Mouse (Mus musculus) limb, embryonic 11.5 days (tissue): Measurements from ENCODE around the gene Trmt61a. TPM values are rescaled to one million over a fixed set of nuclear protein-coding genes. Genes with fewer than 3 reads are reported as not detected.

Source experiments
- ATAC-seq: fragments of 200-750 bp; cut with Nextera tagmentation; 2 replicates; pipeline ENCODE4 v1.8.0; 2017; ENCODE audit warnings: low read depth; ENCODE audit not compliant: insufficient number of reproducible peaks, low FRiP score, low TSS enrichment
- DNase-seq: peaks from one replicate; pipeline ENCODE4 v3.0.0-alpha.2; 2015; ENCODE audit warnings: low spot score
- H3K27ac ChIP-seq: fragments of 300-500 bp; sonication (generic); replicated peaks from 2 replicates; pipeline ENCODE4 v1.5.1; 2014; ENCODE audit warnings: low read depth, mild to moderate bottlenecking, low read length
- H3K27me3 ChIP-seq: fragments of 300-500 bp; sonication (generic); 2 replicates; pipeline ENCODE4 v1.6.1; 2014; ENCODE audit warnings: mild to moderate bottlenecking, low read length, mixed read lengths; ENCODE audit not compliant: control insufficient read depth, insufficient read depth
- H3K36me3 ChIP-seq: fragments of 300-500 bp; sonication (generic); 2 replicates; pipeline ENCODE4 v1.6.1; 2014; ENCODE audit warnings: mild to moderate bottlenecking, low read length, moderate library complexity, mixed read lengths; ENCODE audit not compliant: control insufficient read depth, insufficient read depth
- H3K4me1 ChIP-seq: fragments of 300-500 bp; sonication (generic); 2 replicates; pipeline ENCODE4 v1.6.1; 2014; ENCODE audit warnings: low read length, mixed read lengths; ENCODE audit not compliant: control insufficient read depth, insufficient read depth
- H3K4me2 ChIP-seq: fragments of 300-500 bp; sonication (generic); 2 replicates; pipeline ENCODE4 v1.6.1; 2014; ENCODE audit warnings: low read depth, mild to moderate bottlenecking, moderate library complexity; ENCODE audit not compliant: severe bottlenecking
- H3K4me3 ChIP-seq: fragments of 300-500 bp; sonication (generic); 2 replicates; pipeline ENCODE4 v1.5.1; 2014; ENCODE audit warnings: low read depth, low read length
- H3K9ac ChIP-seq: fragments of 300-500 bp; sonication (generic); 2 replicates; pipeline ENCODE4 v1.6.1; 2014; ENCODE audit warnings: mild to moderate bottlenecking, low read length
- H3K9me3 ChIP-seq: fragments of 300-500 bp; sonication (generic); 2 replicates; pipeline ENCODE4 v1.6.1; 2016; ENCODE audit warnings: low read length; ENCODE audit not compliant: control insufficient read depth
- WGBS: fragments of 180-500 bp; shearing (Covaris S2); extraction: QIAGEN DNeasy Blood & Tissue Kit; methylation state at CpG from one replicate; pipeline ENCODE4 v1.1.7; 2014; 5-methylcytosine and 5-hydroxymethylcytosine counted together
- polyA plus RNA-seq: library from polyadenylated mRNA; unstranded; fragments of >200 nt; fragmentation: Nextera tagmentation; extraction: Ambion mirVana; gene quantifications from 2 replicates; pipeline ENCODE4 v1.2.1, GENCODE M21; 2014

The Trmt61a gene
- polyA plus RNA-seq, 1 experiment from 2014 or later, result 7.4 TPM

DNA sequence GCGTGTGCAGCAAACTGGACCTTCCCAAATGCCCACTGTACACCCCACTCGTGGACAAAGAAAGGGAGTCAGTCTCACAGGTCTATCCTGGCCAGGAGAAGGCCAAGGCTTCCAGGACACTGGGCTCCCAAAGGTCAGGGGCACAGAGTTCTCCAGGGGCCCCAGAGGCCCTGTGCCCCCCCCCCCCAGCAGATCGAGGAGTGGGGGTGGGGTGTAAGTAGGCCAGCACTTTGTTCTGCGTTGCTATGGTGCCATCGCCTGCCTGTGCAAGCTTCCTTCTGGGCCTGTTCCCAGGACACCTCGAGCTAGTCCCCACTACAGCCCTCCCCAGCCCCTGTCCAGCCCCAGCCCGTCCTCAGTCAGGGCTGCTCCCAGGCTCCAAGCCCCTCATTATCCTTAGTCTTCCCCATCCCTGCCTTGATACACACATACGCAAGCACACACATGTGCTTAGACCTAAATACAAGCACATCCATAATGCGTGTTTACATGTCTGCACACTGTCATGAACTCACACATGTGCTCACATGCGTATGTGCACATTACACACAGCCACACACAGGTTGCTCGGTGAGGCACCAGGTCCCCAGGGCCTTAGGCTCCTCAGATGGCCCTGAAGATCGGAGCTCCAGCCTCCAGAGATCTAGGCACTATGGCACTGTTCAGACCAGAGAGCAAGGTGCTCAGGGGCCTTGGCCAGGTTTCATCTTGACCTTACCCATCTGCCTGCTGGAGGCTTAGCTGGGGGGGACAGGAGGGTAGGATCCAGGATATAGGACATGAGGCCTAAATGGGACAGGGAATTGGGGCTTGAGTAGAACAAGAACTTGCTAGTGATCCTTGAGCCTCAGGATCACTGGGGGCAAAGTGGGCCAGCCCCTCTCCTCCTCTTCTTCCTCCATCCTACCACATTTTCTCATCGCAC is 17.2 kb downstream of the Trmt61a start:
- H3K36me3 ChIP-seq, result no peaks in the 10 kb centered on the region
- H3K27me3 ChIP-seq, result no peaks in the 10 kb centered on the region
- H3K4me3 ChIP-seq, result no peak overlapping the region
- ATAC-seq, result no peak
- no peak overlapping the region for H3K4me2 ChIP-seq
- DNase-seq, result no peak
- 59% methylated on average over 13 of the region's 13 CpGs for WGBS
- peaks cover 18% of the 10 kb centered on the region for H3K4me1 ChIP-seq
- H3K27ac ChIP-seq, result no peak overlapping the region
- no peaks in the 10 kb centered on the region for H3K9me3 ChIP-seq
- H3K9ac ChIP-seq, result 0 out of 2 replicates have a peak overlapping the region, but pooled peaks have one; percentile 12

DNA sequence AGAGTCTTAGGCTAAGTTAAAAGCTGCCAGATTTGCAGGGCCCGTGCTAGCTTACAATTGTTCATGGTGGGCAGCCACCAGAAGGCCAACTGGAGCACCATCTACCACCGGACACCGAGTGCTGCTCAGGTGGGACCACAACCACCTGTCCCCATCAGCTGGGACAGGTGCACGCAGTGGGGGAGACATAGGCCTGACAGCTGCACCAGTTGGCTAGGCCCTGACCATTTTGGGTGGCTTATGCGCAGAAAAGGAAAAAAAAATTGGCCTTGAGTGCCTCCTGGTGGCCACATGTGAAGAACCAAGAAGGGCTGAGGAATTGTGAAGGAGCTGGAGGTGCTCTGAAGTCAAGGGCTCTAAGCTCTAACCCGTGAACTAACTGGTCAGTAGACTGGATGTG is 18.3 kb downstream of the Trmt61a start:
- H3K4me1 ChIP-seq, result peaks cover 18% of the 10 kb centered on the region
- no peaks in the 10 kb centered on the region for H3K27me3 ChIP-seq
- ATAC-seq (no peak), DNase-seq (peak; percentile 81)
- 25% methylated on average over 6 of the region's 6 CpGs for WGBS
- H3K4me3 ChIP-seq, result no peak overlapping the region
- H3K36me3 ChIP-seq, result no peaks in the 10 kb centered on the region
- H3K9me3 ChIP-seq, result no peaks in the 10 kb centered on the region
- H3K9ac ChIP-seq, result no peak overlapping the region
- H3K4me2 ChIP-seq, result no peak overlapping the region
- H3K27ac ChIP-seq, result no peak overlapping the region

DNA sequence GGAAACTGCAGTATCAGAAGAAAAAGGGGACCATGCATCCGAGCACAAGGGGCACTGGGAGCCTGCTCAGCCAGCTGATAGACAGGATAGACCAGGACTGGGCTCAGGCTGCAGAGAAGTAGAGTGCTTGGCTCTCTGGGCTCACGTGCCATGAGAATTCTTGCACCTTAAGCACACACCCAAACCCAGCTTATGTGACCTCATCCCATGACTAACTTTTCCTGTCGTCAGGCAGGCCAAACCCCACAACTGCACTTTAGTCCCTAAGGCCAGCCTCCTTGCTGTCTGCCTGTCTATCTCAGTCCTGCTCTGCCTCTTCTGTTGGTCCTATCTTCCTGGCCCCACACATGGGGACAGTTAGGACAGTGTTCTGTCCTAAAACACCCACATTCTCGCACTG is 19.8 kb downstream of the Trmt61a start:
- 74% methylated on average over 4 of the region's 4 CpGs for WGBS
- H3K9ac ChIP-seq, result no peak overlapping the region
- no peaks in the 10 kb centered on the region for H3K27me3 ChIP-seq
- H3K4me2 ChIP-seq, result no peak overlapping the region
- H3K4me1 ChIP-seq, result peaks cover 14% of the 10 kb centered on the region
- H3K36me3 ChIP-seq, result no peaks in the 10 kb centered on the region
- DNase-seq (no peak), ATAC-seq (no peak)
- no peak overlapping the region for H3K27ac ChIP-seq
- no peaks in the 10 kb centered on the region for H3K9me3 ChIP-seq
- no peak overlapping the region for H3K4me3 ChIP-seq

- Histone ChIP-seq H3K9me3 (no peaks in the 10 kb centered on the region), H3K27me3 (no peaks in the 10 kb centered on the region), H3K4me3 (no peak overlapping the region), H3K27ac (no peak overlapping the region), H3K4me1 (peaks cover 14% of the 10 kb centered on the region), H3K9ac (no peak overlapping the region), H3K4me2 (no peak overlapping the region), H3K36me3 (no peaks in the 10 kb centered on the region)
- ATAC-seq (no peak), DNase-seq (no peak)
- 75% methylated on average over 6 of the region's 6 CpGs for WGBS
Measured at GRCm38 (mm10) chr12:111698346-111698913, 20.5 kb downstream of the Trmt61a start.

GRCm38 (mm10) chr12:111699542-111699941 is 21.6 kb downstream of the Trmt61a start:
- Histone ChIP-seq H3K36me3 (no peaks in the 10 kb centered on the region), H3K4me1 (peaks cover 3% of the 10 kb centered on the region), H3K9ac (no peak overlapping the region), H3K27me3 (no peaks in the 10 kb centered on the region), H3K4me2 (no peak overlapping the region), H3K27ac (no peak overlapping the region), H3K9me3 (no peaks in the 10 kb centered on the region), H3K4me3 (no peak overlapping the region)
- ATAC-seq (no peak), DNase-seq (no peak)
- 91% methylated on average over 4 of the region's 4 CpGs for WGBS

DNA sequence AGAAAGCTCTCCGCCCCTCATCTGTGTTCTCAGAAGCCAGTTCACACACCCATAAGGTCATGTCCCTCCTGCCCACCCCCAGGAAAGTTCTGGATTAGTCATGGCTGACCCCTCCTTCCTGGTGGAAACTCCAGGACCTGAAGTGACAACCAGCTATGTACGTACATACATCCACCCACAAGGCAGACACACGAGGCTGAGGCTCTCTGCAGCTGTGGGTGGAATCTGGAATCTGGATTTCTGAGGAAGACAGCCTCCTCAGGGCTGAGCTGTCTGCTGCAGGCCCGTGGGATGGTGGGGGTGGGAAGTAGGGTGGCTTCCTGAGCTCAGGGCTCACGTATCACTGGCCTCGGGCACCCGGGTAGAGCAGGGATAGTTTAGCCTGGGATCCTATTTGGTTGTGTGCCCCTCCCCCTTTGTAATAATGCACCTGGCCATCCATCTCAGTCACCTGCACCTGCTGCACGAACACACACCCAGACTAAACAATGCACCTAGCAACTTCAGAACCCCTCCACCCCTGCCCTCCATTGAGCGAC is 23.1 kb downstream of the Trmt61a start:
- Histone ChIP-seq H3K27ac (no peak overlapping the region), H3K4me2 (no peak overlapping the region), H3K9me3 (no peaks in the 10 kb centered on the region), H3K4me1 (no peaks in the 10 kb centered on the region; the same call in 1 of the 2 replicates), H3K36me3 (no peaks in the 10 kb centered on the region), H3K9ac (no peak overlapping the region), H3K27me3 (no peaks in the 10 kb centered on the region), H3K4me3 (no peak overlapping the region)
- 58% methylated on average over 9 of the region's 9 CpGs for WGBS
- ATAC-seq (no peak), DNase-seq (no peak)

GRCm38 (mm10) chr12:111703301-111703700 is 25.4 kb downstream of the Trmt61a start:
- DNase-seq (no peak), ATAC-seq (no peak)
- Histone ChIP-seq H3K27me3 (no peaks in the 10 kb centered on the region), H3K27ac (no peak overlapping the region), H3K9ac (no peak overlapping the region), H3K36me3 (peaks cover 6% of the 10 kb centered on the region), H3K9me3 (no peaks in the 10 kb centered on the region), H3K4me3 (no peak overlapping the region), H3K4me2 (no peak overlapping the region), H3K4me1 (no peaks in the 10 kb centered on the region; the same call in 1 of the 2 replicates)
- 66% methylated on average over 3 of the region's 3 CpGs for WGBS

GRCm38 (mm10) chr12:111704609-111705008 is 26.7 kb downstream of the Trmt61a start:
- H3K36me3 ChIP-seq, result peaks cover 11% of the 10 kb centered on the region
- H3K27ac ChIP-seq, result no peak overlapping the region
- DNase-seq (peak; percentile 38), ATAC-seq (no peak)
- H3K9me3 ChIP-seq, result no peaks in the 10 kb centered on the region
- H3K4me1 ChIP-seq, result no peaks in the 10 kb centered on the region; the same call in 1 of the 2 replicates
- no peaks in the 10 kb centered on the region for H3K27me3 ChIP-seq
- H3K4me3 ChIP-seq, result no peak overlapping the region
- H3K4me2 ChIP-seq, result no peak overlapping the region
- H3K9ac ChIP-seq, result no peak overlapping the region
- WGBS, result 52% methylated on average over 9 of the region's 9 CpGs
